Mouse (Mus musculus): ENCODE data around the gene Dnase2a.

Gene Dnase2a

DNA sequence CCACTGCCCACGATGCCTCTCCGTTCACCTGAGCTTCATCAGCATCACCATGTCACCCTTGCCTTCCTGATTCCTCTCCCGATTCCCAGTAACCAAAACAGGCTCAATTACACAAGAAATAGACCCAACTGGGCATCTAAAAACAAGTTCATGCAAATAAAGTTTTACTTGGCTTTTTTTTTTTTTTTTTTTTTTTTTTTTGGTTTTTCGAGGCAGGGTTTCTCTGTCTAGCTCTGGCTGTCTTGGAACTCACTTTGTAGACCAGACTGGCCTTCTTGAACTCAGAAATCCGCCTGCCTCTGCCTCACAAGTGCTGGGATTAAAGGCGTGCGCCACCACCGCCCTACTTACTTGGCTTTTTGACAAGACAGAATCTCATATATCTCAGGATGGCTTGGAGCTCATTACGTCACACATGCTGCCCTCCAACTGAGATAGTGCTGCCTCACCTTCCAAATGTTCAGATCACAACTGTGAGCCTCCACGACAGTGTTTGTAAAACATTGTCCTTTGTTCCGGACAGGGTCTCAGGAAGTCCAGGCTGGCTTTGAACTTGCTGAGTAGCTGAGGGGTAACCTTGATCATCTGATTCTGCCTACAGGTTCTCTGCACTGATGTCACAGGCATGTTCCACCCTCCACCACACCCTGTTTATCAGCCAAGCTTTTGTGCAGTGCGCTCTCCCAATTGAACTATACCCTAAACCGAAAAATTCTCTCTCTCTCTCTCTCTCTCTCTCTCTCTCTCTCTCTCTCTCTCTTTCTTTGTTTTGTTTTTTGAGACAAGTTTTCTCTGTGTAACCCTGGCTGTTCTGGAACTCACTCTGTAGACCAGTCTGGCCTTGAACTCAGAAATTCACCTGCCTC is 29.5 kb downstream of the Dnase2a start:
- no peak for DNase-seq

DNA sequence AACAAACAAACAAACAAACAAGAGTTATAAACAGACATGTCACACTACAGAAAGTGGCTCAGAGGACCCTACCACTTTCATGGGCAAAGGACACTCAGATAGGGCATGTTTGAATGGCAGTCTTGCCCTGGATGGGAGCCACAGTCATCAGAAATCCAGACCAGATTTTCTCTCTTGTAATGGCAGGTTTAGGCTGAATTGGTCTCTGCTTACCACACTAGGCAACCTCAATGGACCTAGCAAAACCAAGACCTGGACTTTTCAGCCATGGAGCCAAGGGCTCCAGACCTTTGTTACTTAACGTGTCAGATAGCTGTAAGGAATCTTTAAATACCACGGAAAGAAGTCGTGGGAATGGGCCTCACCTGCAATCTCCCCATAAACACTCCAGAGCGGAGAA is 35.3 kb downstream of the Dnase2a start:
- DNase-seq = no peak

DNA sequence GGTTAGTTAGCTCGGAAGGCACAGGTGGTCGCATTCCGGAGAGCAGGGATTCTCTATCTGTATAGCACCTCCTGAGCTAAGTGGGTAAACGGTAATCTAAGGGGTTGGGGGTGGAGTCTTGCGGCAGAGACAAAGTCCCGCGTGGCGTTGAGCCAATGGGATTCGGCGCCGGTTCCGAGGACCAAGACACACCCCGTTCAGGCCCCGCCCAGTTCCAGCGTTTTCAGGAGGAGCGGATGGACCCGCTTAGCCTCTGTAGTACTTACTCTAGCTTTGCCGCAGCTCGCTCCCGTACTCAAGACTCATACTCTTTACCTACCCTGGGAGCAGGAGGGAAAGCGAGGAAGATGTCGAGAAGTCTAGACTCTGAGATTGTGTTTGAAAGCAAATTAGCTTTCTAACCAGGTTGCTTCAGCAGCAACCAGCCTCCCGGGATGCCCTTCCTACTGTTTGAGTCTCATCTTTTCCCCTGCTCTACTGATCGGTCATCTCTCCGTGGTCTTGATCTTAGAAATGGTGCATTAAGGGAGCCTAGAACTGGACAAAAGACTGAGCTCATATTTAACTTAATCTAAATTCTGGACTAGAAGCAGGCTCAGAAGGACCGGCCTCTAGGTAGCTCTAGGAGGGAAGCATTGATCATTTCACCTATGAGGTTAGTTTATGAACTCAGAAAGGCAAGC is 36.3 kb downstream of the Dnase2a start:
- DNase-seq = peak in 1 of 2 experiments; percentile 46

DNA sequence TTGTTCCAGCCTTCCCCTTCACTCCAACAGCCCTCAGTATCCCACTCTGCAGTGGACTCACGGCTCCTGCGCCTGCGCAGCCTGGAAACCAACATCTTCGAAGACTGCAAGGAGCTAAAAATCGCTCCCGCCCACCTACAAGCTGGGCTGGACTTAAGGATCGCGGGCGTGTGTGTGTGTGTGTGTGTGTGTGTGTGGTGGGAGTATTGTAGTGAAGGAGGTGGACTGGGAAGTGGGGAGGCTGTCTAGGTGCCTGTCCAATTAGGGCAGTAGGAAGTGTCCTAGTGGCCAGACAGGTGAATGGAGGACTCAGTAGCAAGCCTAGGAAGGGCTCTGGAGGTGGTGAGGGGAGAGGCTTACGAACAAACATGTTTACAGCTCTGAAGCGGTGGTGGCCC is 36.9 kb downstream of the Dnase2a start:
- no peak for DNase-seq

DNA sequence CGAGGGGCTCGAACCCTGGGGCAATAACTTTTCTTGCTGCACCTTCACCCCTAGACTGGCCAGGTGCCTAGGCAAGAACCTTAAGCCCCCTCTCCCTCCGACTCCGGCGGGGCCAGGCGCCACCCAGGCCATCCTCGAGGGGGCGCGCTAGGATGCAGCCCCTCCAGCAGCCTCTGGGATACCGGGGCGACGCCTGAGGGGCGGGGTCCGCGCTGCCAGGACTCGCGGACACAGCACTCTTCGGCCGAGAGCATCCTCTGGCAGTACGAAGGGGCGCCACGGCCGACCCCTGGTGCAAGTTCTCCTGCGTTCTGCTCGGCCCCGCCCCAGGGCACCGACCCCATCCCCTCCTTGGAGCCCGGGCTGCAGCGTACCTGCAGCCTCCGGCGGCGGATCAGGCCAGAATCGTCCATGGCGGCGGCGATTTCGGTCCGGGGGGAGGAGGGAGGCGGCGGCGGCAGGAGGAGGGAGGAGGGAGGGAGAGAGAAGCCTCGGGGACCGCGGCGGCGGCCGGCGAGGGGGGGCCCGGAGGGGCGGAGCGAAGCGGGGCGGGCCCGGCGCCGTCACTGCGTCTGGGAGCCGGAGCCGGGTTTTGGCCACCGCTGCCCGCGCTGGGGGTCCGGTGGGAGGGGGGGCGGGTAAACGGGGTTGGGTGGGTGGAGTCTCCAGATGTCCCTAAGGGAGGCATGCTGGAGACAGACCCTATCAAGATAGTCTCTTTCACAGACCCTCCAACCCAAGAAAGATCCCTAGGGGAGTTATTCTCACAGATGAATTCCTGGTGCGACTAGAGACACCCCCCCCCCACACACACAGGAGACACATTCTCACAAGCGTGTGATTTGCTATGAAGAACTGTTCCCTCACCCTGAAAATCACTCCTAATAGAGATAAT is 37.5 kb downstream of the Dnase2a start:
- DNase-seq = no peak

DNA sequence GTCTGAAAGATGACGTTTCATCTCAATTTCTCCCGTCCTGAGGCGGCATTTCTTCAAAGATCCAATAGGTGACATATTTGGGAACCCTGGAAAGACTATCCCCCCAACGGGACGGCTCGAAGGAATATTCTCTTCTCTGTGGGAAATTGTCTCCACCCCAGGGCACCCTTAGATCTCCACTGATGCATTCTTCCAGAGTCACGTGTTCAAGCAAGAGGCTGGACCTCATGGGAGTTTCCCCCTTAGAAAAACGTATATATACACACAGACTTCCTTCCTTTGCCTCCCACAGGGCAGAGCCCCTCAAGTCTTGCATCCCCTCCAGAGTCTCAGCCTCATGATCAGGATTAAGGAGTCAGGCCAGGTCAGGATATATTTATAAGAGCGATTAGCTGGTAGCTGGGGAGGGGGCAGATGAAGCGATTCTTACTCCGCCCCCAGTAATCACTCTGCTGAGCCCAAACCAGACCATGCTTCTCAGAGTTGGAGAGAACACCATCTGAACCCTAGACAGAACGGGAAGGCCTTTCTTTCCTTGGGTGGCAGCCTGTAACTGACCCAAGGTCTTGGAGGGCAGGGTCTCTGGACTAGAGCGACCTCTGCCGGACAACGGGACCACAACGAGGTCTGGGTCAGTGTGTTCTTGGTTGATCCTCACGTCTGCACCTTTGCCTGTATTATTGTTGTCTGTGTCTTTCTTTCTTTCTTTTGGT is 38.3 kb downstream of the Dnase2a start, which contains the start of gene Rtbdn:
Gene Rtbdn, plus strand, starts transcription at position 464 of the 713 bp plus-strand sequence.
- no peak for DNase-seq

DNA sequence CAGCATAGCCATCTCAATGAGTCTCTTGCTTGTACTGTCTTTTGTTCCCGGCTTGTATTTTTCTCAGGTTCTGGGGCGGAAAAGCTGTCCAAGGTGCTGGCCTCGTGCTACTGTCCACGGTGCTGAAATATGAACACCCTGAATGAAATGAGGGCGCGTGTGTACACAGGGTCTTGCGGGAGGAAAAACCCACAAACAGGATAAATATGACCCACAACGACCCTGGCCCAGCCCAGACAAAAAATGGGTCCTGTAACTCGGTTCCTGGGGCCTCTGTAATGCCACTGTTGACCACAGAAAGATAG is 38.8 kb downstream of the Dnase2a start:
- DNase-seq = peak; percentile 44 to 60

DNA sequence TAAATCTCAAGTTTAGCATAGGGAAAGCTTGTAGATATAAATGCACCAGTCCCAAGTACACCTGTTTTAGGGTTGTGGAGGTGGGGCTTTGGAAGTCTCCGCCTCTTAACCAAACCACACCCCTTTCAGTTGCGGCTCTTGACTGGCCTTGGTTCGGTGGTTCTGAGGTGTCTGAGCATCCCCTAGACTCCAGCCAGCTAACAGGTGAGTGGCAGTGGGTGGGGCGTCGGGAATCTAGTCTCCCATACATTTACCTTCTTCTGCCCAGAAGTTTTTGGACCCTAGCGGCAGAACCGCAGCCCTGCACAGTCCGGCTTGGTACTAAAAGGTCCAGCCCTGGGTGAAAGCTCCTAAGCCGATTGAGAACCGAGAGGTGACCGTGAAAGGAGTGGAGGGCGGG is 41.4 kb downstream of the Dnase2a start:
- no peak for DNase-seq

DNA sequence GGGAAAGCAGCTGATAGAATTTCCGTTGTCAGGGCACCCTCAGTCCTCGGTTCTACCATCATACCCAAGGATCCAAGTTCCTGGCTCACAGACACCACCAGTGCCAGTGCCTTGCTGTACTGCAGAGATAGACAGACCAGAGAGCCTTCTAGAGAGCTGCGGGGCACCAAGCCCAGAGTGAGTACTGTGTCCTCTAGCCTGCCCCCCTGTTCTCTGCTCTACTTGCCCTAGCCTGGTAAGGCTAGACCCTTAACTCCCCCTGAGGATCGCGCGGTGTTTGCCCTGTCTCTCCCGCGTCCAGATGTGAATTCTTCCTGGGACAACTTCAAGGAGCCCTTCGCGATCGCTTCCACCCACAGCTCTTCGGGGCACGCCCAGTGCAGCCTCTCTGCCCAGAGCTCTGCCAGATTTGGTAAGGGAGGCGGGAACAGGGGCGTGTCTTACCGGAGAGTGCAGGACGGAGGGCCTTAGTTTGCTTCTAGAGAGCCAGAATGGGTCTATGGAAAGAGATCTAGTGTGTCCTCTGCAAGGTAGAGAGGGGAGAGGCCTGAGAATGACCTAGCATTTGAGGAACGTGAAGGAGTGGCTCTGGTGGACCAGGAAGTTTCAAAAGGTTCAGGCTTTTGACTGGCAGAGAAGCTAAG is 44.4 kb downstream of the Dnase2a start:
- peak; percentile 60 to 64 for DNase-seq

DNA sequence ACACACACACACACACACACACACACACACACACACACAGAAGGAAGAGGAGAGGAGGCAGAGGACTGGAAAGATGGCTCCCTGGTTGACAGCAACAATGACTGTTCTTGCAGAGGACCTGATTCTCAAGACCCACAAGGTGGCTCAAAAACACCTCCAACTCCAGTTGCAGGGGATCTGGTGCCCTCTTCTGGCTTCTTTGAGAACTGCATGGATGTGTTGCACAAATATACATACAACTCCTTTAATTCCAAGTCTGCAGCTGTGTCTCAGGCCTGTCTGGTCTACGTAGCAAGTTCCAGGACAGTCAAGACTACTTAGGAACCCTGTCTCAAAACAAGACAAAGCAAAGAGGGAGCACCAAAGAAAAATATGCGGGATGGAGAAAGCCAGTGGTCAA is 48.4 kb downstream of the Dnase2a start:
- DNase-seq = peak in 1 of 2 experiments; percentile 76

DNA sequence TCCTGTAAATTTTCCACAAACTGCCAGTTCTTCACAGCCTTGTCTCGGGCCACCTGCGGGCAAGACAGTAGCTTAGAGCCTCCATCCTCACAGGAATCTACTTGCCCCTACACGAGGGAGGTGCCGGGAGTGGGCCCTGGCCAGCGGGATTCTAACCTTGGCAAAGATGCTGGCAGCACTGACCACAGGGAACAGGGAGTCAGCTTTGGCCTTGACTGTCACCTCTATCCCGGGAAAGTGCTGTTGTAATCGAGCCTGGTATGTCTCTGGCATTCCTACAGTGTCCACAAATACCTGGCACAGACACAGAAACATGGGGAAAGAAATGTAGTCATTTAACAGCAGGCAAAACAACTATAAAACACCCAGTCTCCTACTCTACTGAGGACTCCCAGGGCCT is 51.5 kb downstream of the Dnase2a start:
- DNase-seq = no peak

DNA sequence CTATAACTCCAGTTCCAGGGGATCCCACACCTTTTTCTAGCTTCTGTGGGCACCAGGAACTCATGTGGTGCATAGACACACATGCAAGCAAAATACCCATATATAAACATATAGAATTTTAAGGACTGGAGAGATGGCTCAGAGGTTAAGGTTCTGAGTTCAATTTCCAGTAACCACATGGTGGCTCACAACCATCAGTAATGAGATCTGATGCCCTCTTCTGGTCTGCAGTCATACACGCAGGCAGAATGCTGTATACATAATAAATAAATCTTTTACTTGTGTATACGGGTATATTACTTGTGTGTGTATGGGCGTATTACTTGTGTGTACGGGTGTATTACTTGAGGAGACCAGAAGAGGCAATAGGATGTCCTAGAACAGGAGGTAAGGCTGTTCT is 55.6 kb downstream of the Dnase2a start:
- DNase-seq = no peak

DNA sequence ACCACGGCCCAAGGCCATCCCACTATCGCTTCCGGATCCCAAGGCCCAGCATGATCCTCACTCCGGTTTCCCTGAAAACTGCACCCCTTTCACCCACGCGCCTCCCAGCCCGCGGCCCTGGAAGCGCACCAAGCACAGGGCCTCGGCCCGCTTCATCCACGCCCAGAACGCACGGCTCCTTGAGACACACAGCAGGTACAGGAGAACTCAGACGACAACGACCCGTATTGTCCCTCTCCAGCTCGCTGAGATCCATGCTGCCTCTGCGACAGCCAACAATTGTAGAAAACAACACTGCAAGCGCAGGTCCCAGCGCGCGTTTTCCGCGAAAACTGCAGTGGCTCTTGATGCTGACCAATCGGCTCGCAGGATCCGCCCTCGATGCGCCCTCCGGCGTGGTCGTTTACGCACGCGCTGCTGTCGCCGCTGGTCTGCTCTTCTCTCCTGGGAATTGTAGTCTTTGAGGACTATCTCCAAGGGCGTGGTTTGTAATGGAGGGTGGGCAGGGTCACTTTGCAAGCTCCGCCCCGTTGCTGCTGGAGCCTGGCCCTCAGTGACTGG is 57.5 kb downstream of the Dnase2a start:
- peak; percentile 95 to 97 for DNase-seq

DNA sequence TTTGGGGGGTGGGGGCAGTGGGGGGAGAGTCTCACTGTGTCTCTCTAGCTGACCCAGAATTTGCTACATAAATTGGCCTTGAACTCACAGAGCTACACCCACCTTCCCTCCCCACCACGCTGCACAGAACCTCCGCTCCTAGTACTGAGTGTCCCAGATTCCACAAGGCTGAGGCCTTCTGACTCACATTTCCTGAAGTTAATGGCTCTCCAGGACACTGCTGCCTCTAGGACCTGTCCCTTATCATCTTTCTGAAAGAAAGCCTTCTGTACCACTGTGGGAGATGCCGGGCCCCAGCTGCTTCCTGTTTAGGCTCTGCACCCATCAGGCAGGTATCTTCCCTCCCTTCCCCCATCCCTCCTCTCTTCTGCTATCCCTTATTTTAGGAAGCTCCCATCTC is 58.2 kb downstream of the Dnase2a start:
- DNase-seq = no peak

DNA sequence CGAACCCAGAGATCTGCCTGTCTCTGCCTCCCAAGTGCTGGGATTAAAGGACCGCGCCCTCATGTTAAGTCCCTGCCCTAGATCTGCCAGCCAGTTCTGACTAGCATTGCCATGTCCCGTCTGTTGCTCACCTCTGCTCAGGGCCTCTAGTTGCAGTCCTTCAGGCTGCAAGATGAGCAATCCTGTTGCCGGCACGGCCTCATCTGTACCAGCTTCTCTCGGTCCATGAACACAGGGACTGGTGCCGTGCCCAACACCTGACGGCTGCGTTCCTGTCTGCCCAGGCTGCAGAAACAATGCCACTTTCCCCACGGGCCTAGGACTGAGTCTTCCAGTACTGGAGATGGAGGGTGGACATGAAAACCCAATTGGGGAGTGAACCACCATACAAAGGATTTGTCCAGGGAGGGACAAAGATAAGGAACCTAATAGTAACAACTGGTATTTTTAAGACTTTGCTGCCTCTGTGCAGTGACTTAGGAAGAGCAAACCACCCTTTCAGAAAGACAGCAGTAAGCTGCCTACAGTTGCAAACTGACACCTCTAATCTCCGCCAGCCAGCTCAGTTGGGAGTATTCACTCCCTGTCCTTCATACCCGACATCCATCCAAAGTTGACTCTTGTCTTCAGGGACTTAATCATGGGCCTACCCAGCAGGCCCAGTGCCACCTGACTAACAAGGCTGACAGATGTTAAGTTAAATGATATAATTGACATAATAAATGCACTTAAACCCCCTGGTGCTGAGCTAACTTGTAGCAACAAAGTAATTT is 59.4 kb downstream of the Dnase2a start:
- DNase-seq = no peak

DNA sequence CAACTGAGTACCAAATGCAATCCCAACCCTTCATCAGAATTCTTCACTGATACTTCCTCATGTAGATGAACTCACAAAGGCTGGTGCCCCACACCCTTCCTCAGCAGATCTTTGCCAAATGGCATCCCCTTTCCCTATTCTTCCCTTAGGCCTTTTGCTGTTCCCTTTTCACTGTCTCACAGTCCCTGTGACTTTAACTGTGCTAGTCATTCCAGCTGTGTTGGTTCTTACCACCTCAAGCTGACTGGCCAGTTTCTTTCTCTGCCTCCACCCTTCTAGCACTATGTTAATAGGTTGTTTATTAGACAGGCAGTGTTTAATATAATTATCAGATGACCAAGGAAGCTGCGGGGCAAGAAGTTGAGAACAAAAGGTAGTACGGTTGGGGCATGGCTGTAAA is 60.3 kb downstream of the Dnase2a start:
- DNase-seq = no peak

DNA sequence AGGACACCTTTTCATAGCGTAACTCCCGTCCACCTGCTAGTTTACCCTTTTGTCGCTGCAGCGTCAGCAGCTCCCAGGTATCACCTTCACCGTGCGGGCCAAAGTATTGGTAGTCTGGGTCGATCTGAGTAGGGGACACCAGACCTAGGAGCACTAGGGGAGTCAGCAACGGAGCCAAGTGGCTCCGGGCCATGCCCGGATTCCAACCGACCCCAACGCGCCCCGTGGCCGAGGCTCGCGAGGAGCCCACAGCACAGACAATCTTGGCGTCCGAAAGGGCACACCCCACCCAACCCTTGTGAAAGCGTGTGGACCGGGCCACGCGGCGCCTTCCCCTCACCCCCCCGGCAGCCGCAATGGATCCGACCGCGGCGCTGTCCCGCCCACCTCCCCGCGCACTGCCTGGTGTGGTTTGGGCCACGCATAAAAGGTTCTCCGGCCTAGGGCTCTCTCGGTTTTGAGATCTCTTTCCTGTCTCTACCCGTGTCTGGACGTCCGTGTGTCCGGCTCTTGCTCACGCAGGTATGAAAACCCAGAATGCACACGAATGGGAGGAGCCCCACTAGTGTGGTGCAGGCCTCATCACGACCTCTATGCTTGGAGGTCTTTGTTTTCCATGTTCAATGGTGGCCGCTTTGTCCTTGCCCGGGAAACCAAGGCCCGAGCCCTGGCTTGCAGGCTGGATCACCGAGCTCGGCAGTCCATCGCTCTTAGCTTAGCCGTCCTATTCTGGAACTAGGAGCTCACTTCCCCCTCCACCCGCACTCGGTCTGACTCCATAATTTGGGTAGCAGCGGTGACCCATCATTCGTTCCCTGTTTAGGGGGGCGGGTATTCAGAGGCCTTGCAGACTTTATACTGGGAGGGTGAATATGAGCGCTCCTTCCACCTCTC is 61.1 kb downstream of the Dnase2a start, which contains the start of the genes Gm49661, Prdx2 and Rnaseh2a:
Gene Gm49661, minus strand, starts transcription at position 193 of the 894 bp plus-strand sequence.
Gene Prdx2, plus strand, starts transcription at position 347 of the 894 bp plus-strand sequence.
Gene Rnaseh2a, minus strand, starts transcription at position 527 of the 894 bp plus-strand sequence.
- peak; percentile 84 to 85 for DNase-seq

DNA sequence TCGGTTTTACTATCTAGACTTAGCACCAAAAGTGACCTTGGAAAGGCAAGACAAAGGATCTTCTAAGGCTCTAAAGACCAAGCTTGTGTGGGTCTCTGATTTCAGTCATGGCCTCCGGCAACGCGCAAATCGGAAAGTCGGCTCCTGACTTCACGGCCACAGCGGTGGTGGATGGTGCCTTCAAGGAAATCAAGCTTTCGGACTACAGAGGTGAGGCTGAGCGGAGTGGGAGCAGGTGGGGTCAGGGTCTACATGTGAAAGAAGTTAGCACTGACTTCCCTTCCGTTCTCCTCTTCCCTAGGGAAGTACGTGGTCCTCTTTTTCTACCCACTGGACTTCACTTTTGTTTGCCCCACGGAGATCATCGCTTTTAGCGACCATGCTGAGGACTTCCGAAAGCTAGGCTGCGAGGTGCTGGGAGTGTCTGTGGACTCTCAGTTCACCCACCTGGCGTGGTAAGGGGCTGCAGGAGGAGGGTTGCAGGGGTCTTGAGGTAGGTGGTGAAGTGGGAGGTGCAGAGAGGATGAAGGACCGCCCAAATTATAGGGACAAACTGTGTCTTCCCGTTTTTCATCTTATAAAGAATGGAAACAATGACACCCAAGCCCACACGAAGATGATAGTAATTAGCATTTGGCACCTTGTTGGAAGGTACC is 61.9 kb downstream of the Dnase2a start:
- no peak for DNase-seq

DNA sequence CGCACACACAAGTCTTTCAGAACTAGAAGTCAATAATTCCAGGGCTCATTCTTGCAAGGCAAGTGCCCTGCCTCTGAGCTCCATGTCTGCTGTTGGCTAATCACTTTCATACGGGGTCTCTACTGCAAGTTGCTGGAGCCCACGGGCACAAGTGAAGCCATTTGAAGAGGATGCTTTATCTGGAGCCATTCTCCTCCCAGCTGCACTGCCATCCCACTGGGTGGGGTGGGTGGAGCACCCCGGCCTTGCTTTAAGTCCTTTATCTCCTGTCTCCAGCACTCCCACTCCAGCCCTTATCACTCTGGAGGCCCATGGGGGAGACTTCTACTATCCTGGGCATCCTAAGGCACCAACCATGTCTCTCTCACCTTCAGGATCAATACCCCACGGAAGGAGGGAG is 62.6 kb downstream of the Dnase2a start:
- DNase-seq = no peak
